In genomic region chr5:151060476-151060875, GRCm38 (mm10) we compare ENCODE assay signal across 11 mouse cellular contexts.
DNase-seq lines count a peak whose midpoint lies in the region; ATAC-seq and TF ChIP-seq lines count a peak whose summit lies in the region.
"Had no signal": no experiment of that assay in that cellular context is flagged by ENCODE, and none has a peak within 500 bp of the region (broad histone marks: within the 10 kb centered on the region; RNA-seq: fewer than 3 reads in every experiment).

No protein-coding gene starts in this region.

- ATAC-seq in heart, embryonic 16.5 days (replicated peaks; ENCODE audit: extremely low read depth, insufficient read depth, low FRiP score): no peak
- ATAC-seq in heart, embryonic 11.5 days (replicated peaks; ENCODE audit: insufficient number of reproducible peaks, low FRiP score, low TSS enrichment): no peak
- ATAC-seq: Patski had no signal

- no peaks in the 10 kb centered on the region for H3K27me3 ChIP-seq in heart, embryonic 16.5 days (ENCODE audit: control insufficient read depth, insufficient read depth, low read length)
- H3K27me3 ChIP-seq in heart, embryonic 11.5 days (ENCODE audit: control insufficient read depth, insufficient read depth, low read length): no peaks in the 10 kb centered on the region
- H3K27me3 ChIP-seq in E14TG2a.4 (ENCODE audit: insufficient read depth, low read length): no peaks in the 10 kb centered on the region
- H3K27me3 ChIP-seq: Patski had no signal

- DNase-seq in brain, embryonic 14.5 days (ENCODE audit: low read depth): peak; percentile 48
- DNase-seq in kidney, postnatal 4 days: peak; percentile 40 to 55
- DNase-seq in testis, postnatal 14 days (ENCODE audit: low spot score): no peak
- no peak for DNase-seq in c-Kit-positive CD71-positive TER-119-positive erythroid progenitor cells, embryonic 14.5 days (ENCODE audit: low spot score)
- DNase-seq in thymus, postnatal 10 days (ENCODE audit: low spot score in 2 of 2): no peak
- DNase-seq: layer of hippocampus, postnatal 36 days had no signal

- TF ChIP-seq CTCF in E14TG2a.4 (conservative IDR thresholded peaks at IDR 0.05; ENCODE audit: low read length): no peak
- TF ChIP-seq CTCF in brain, embryonic 14.5 days (IDR thresholded peaks at IDR 0.05; ENCODE audit: borderline replicate concordance, extremely low read depth, insufficient read depth, insufficient read length): no peak

- no peak overlapping the region for H3K9ac ChIP-seq in heart, embryonic 16.5 days (ENCODE audit: low read length)
- H3K9ac ChIP-seq in heart, embryonic 11.5 days (ENCODE audit: low read depth, low read length): no peak overlapping the region

- 70% methylated on average over 12 of the region's 12 CpGs for WGBS in heart, embryonic 16.5 days
- 62% methylated on average over 12 of the region's 12 CpGs for WGBS in heart, embryonic 11.5 days (ENCODE audit: insufficient replicate concordance)

- H3K36me3 ChIP-seq in heart, embryonic 16.5 days (ENCODE audit: control insufficient read depth, insufficient read depth): peaks cover 19% of the 10 kb centered on the region
- peaks cover 9% of the 10 kb centered on the region; the same call in 1 of the 2 replicates for H3K36me3 ChIP-seq in heart, embryonic 11.5 days (ENCODE audit: control insufficient read depth, insufficient read depth, low read length)
- no peaks in the 10 kb centered on the region for H3K36me3 ChIP-seq in E14TG2a.4 (ENCODE audit: insufficient read depth, low read length)

- H3K4me1 ChIP-seq in heart, embryonic 16.5 days (ENCODE audit: control insufficient read depth, insufficient read depth, low read length): peaks cover 14% of the 10 kb centered on the region
- H3K4me1 ChIP-seq in heart, embryonic 11.5 days (ENCODE audit: control insufficient read depth, insufficient read depth, low read length): peaks cover 4% of the 10 kb centered on the region; the same call in 1 of the 2 replicates
- H3K4me1 ChIP-seq in E14TG2a.4 (replicated peaks; ENCODE audit: low read depth, low read length): peaks cover 15% of the 10 kb centered on the region

- no peak overlapping the region for H3K4me3 ChIP-seq in heart, embryonic 16.5 days (ENCODE audit: low read length)
- no peak overlapping the region for H3K4me3 ChIP-seq in heart, embryonic 11.5 days (ENCODE audit: low read depth, low read length)
- peak overlapping the region; percentile 32; the same call in 1 of the 2 replicates for H3K4me3 ChIP-seq in E14TG2a.4 (replicated peaks; ENCODE audit: low read length)

- H3K4me2 ChIP-seq in heart, embryonic 16.5 days (ENCODE audit: low read depth, low read length): no peak overlapping the region
- no peak overlapping the region for H3K4me2 ChIP-seq in heart, embryonic 11.5 days
- H3K4me2 ChIP-seq: midbrain, embryonic 11.5 days had no signal

- H3K9me3 ChIP-seq in heart, embryonic 16.5 days (replicated peaks; ENCODE audit: control insufficient read depth, low read length): peaks cover 11% of the 10 kb centered on the region
- 0 out of 2 replicates have a peak, but pooled peaks cover 2% of the 10 kb centered on the region for H3K9me3 ChIP-seq in heart, embryonic 11.5 days (replicated peaks; ENCODE audit: control insufficient read depth, low read length)
- H3K9me3 ChIP-seq in E14TG2a.4 (ENCODE audit: low read length): no peaks in the 10 kb centered on the region

- no peak for TF ChIP-seq POLR2A in brain, embryonic 14.5 days (IDR thresholded peaks at IDR 0.05; ENCODE audit: borderline replicate concordance, extremely low read depth, insufficient read depth, insufficient read length, poor library complexity, severe bottlenecking)

- peak overlapping the region; percentile 1; the same call in 1 of the 2 replicates for H3K27ac ChIP-seq in heart, embryonic 16.5 days (ENCODE audit: low read length)
- no peak overlapping the region for H3K27ac ChIP-seq in heart, embryonic 11.5 days (ENCODE audit: low read depth, low read length)

Comparison
In these comparisons a context has a peak if more than half of its experiments do, and no peak if none do; other contexts are left out.
1. DNase-seq: peak in brain, embryonic 14.5 days (single experiment) and kidney, postnatal 4 days (2 of 2); none in testis, postnatal 14 days (single experiment), c-Kit-positive CD71-positive TER-119-positive erythroid progenitor cells, embryonic 14.5 days (single experiment) and thymus, postnatal 10 days (0 of 2).